Mouse (Mus musculus): ENCODE results near the gene Krtap4-1. TPM values are rescaled to one million over a fixed set of nuclear protein-coding genes. Genes with fewer than 3 reads are reported as not detected.

Krtap4-1 gene
- not detected for polyA plus RNA-seq (2014; fragmentation: Illumina TruSeq; extraction: RNeasy Lipid Tissue Mini Kit (QIAGEN cat#74804); ENCODE audit: insufficient read depth, low read depth, low replicate concordance)

GRCm38 (mm10) chr11:99628138-99628537 is at the start of gene Krtap4-1:
Gene Krtap4-1, minus strand, starts transcription at chr11:99628238.

GRCm38 (mm10) chr11:99665860-99666259 is 37.8 kb upstream of the Krtap4-1 start, which contains the start of gene Krtap4-6:
Gene Krtap4-6, minus strand, starts transcription at chr11:99665960.

GRCm38 (mm10) chr11:99658467-99659010 is 30.5 kb upstream of the Krtap4-1 start, which contains the start of gene Gm11563:
Gene Gm11563, minus strand, starts transcription at chr11:99658960.

GRCm38 (mm10) chr11:99650136-99650535 is 22.1 kb upstream of the Krtap4-1 start, which contains the start of gene Gm11555:
Gene Gm11555, minus strand, starts transcription at chr11:99650236.

GRCm38 (mm10) chr11:99643635-99644139 is 15.6 kb upstream of the Krtap4-1 start, which contains the start of gene Krtap4-7:
Gene Krtap4-7, minus strand, starts transcription at chr11:99644089.

GRCm38 (mm10) chr11:99634653-99635134 is 6.7 kb upstream of the Krtap4-1 start, which contains the start of gene Krtap4-2:
Gene Krtap4-2, minus strand, starts transcription at chr11:99635084.

GRCm38 (mm10) chr11:99620335-99620734 is 7.7 kb downstream of the Krtap4-1 start, which contains the start of gene Gm11562:
Gene Gm11562, minus strand, starts transcription at chr11:99620435.

GRCm38 (mm10) chr11:99614796-99615363 is 13.2 kb downstream of the Krtap4-1 start, which contains the start of gene Krtap2-4:
Gene Krtap2-4, minus strand, starts transcription at chr11:99614846.

GRCm38 (mm10) chr11:99610089-99610488 is 17.9 kb downstream of the Krtap4-1 start, which contains the start of gene Gm11937:
Gene Gm11937, minus strand, starts transcription at chr11:99610189.

GRCm38 (mm10) chr11:99603208-99603607 is 24.8 kb downstream of the Krtap4-1 start, which contains the start of gene Gm11938:
Gene Gm11938, minus strand, starts transcription at chr11:99603308.

GRCm38 (mm10) chr11:99597742-99598141 is 30.3 kb downstream of the Krtap4-1 start, which contains the start of gene Krtap9-3:
Gene Krtap9-3, minus strand, starts transcription at chr11:99598105.

GRCm38 (mm10) chr11:99590981-99591380 is 37.1 kb downstream of the Krtap4-1 start, which contains the start of gene Krtap1-3:
Gene Krtap1-3, minus strand, starts transcription at chr11:99591339.

GRCm38 (mm10) chr11:99583245-99583704 is 44.8 kb downstream of the Krtap4-1 start, which contains the start of gene Krtap1-4:
Gene Krtap1-4, minus strand, starts transcription at chr11:99583654.

GRCm38 (mm10) chr11:99580636-99581035 is 47.4 kb downstream of the Krtap4-1 start, which contains the start of gene Krtap1-5:
Gene Krtap1-5, minus strand, starts transcription at chr11:99581016.

Other genes starting within 250 kb of the Krtap4-1 start
- gene Krt10, start 238.9 kb downstream of the Krtap4-1 start, polyA plus RNA-seq (2014; fragmentation: Illumina TruSeq; extraction: RNeasy Lipid Tissue Mini Kit (QIAGEN cat#74804); ENCODE audit: insufficient read depth, low read depth, low replicate concordance): 7.6 TPM
- not detected for gene Krt12, start 206.0 kb downstream of the Krtap4-1 start, polyA plus RNA-seq (2014; fragmentation: Illumina TruSeq; extraction: RNeasy Lipid Tissue Mini Kit (QIAGEN cat#74804); ENCODE audit: insufficient read depth, low read depth, low replicate concordance)
- gene Krt20, start 190.1 kb downstream of the Krtap4-1 start, polyA plus RNA-seq (2014; fragmentation: Illumina TruSeq; extraction: RNeasy Lipid Tissue Mini Kit (QIAGEN cat#74804); ENCODE audit: insufficient read depth, low read depth, low replicate concordance): not detected
- gene Krt23, start 135.1 kb downstream of the Krtap4-1 start, polyA plus RNA-seq (2014; fragmentation: Illumina TruSeq; extraction: RNeasy Lipid Tissue Mini Kit (QIAGEN cat#74804); ENCODE audit: insufficient read depth, low read depth, low replicate concordance): 18.8 TPM
- gene Krt39, start 106.9 kb downstream of the Krtap4-1 start, polyA plus RNA-seq (2014; fragmentation: Illumina TruSeq; extraction: RNeasy Lipid Tissue Mini Kit (QIAGEN cat#74804); ENCODE audit: insufficient read depth, low read depth, low replicate concordance): not detected
- gene Krt40, start 85.1 kb downstream of the Krtap4-1 start, polyA plus RNA-seq (2014; fragmentation: Illumina TruSeq; extraction: RNeasy Lipid Tissue Mini Kit (QIAGEN cat#74804); ENCODE audit: insufficient read depth, low read depth, low replicate concordance): not detected
- not detected for gene Krtap3-3, start 77.4 kb downstream of the Krtap4-1 start, polyA plus RNA-seq (2014; fragmentation: Illumina TruSeq; extraction: RNeasy Lipid Tissue Mini Kit (QIAGEN cat#74804); ENCODE audit: insufficient read depth, low read depth, low replicate concordance)
- not detected for gene Krtap3-2, start 71.4 kb downstream of the Krtap4-1 start, polyA plus RNA-seq (2014; fragmentation: Illumina TruSeq; extraction: RNeasy Lipid Tissue Mini Kit (QIAGEN cat#74804); ENCODE audit: insufficient read depth, low read depth, low replicate concordance)
- not detected for gene Gm11939, start 68.8 kb downstream of the Krtap4-1 start, polyA plus RNA-seq (2014; fragmentation: Illumina TruSeq; extraction: RNeasy Lipid Tissue Mini Kit (QIAGEN cat#74804); ENCODE audit: insufficient read depth, low read depth, low replicate concordance)
- not detected for gene Krtap3-1, start 61.6 kb downstream of the Krtap4-1 start, polyA plus RNA-seq (2014; fragmentation: Illumina TruSeq; extraction: RNeasy Lipid Tissue Mini Kit (QIAGEN cat#74804); ENCODE audit: insufficient read depth, low read depth, low replicate concordance)
- gene Krtap1-5, start 47.2 kb downstream of the Krtap4-1 start, polyA plus RNA-seq (2014; fragmentation: Illumina TruSeq; extraction: RNeasy Lipid Tissue Mini Kit (QIAGEN cat#74804); ENCODE audit: insufficient read depth, low read depth, low replicate concordance): not detected
- not detected for gene Krtap1-4, start 44.6 kb downstream of the Krtap4-1 start, polyA plus RNA-seq (2014; fragmentation: Illumina TruSeq; extraction: RNeasy Lipid Tissue Mini Kit (QIAGEN cat#74804); ENCODE audit: insufficient read depth, low read depth, low replicate concordance)
- not detected for gene Krtap1-3, start 36.9 kb downstream of the Krtap4-1 start, polyA plus RNA-seq (2014; fragmentation: Illumina TruSeq; extraction: RNeasy Lipid Tissue Mini Kit (QIAGEN cat#74804); ENCODE audit: insufficient read depth, low read depth, low replicate concordance)
- not detected for gene Krtap9-3, start 30.1 kb downstream of the Krtap4-1 start, polyA plus RNA-seq (2014; fragmentation: Illumina TruSeq; extraction: RNeasy Lipid Tissue Mini Kit (QIAGEN cat#74804); ENCODE audit: insufficient read depth, low read depth, low replicate concordance)
- gene Gm11938, start 24.9 kb downstream of the Krtap4-1 start, polyA plus RNA-seq (2014; fragmentation: Illumina TruSeq; extraction: RNeasy Lipid Tissue Mini Kit (QIAGEN cat#74804); ENCODE audit: insufficient read depth, low read depth, low replicate concordance): not detected
- gene Gm11937, start 18.0 kb downstream of the Krtap4-1 start, polyA plus RNA-seq (2014; fragmentation: Illumina TruSeq; extraction: RNeasy Lipid Tissue Mini Kit (QIAGEN cat#74804); ENCODE audit: insufficient read depth, low read depth, low replicate concordance): not detected
- not detected for gene Krtap2-4, start 13.4 kb downstream of the Krtap4-1 start, polyA plus RNA-seq (2014; fragmentation: Illumina TruSeq; extraction: RNeasy Lipid Tissue Mini Kit (QIAGEN cat#74804); ENCODE audit: insufficient read depth, low read depth, low replicate concordance)
- not detected for gene Gm11562, start 7.8 kb downstream of the Krtap4-1 start, polyA plus RNA-seq (2014; fragmentation: Illumina TruSeq; extraction: RNeasy Lipid Tissue Mini Kit (QIAGEN cat#74804); ENCODE audit: insufficient read depth, low read depth, low replicate concordance)
- not detected for gene Krtap4-2, start 6.8 kb upstream of the Krtap4-1 start, polyA plus RNA-seq (2014; fragmentation: Illumina TruSeq; extraction: RNeasy Lipid Tissue Mini Kit (QIAGEN cat#74804); ENCODE audit: insufficient read depth, low read depth, low replicate concordance)
- not detected for gene Krtap4-7, start 15.9 kb upstream of the Krtap4-1 start, polyA plus RNA-seq (2014; fragmentation: Illumina TruSeq; extraction: RNeasy Lipid Tissue Mini Kit (QIAGEN cat#74804); ENCODE audit: insufficient read depth, low read depth, low replicate concordance)
- gene Gm11555, start 22.0 kb upstream of the Krtap4-1 start, polyA plus RNA-seq (2014; fragmentation: Illumina TruSeq; extraction: RNeasy Lipid Tissue Mini Kit (QIAGEN cat#74804); ENCODE audit: insufficient read depth, low read depth, low replicate concordance): not detected
- gene Gm11563, start 30.7 kb upstream of the Krtap4-1 start, polyA plus RNA-seq (2014; fragmentation: Illumina TruSeq; extraction: RNeasy Lipid Tissue Mini Kit (QIAGEN cat#74804); ENCODE audit: insufficient read depth, low read depth, low replicate concordance): not detected
- gene Krtap4-6, start 37.7 kb upstream of the Krtap4-1 start, polyA plus RNA-seq (2014; fragmentation: Illumina TruSeq; extraction: RNeasy Lipid Tissue Mini Kit (QIAGEN cat#74804); ENCODE audit: insufficient read depth, low read depth, low replicate concordance): not detected
- gene Gm14190, start 62.5 kb upstream of the Krtap4-1 start, polyA plus RNA-seq (2014; fragmentation: Illumina TruSeq; extraction: RNeasy Lipid Tissue Mini Kit (QIAGEN cat#74804); ENCODE audit: insufficient read depth, low read depth, low replicate concordance): not detected
- not detected for gene Gm14180, start 106.1 kb upstream of the Krtap4-1 start, polyA plus RNA-seq (2014; fragmentation: Illumina TruSeq; extraction: RNeasy Lipid Tissue Mini Kit (QIAGEN cat#74804); ENCODE audit: insufficient read depth, low read depth, low replicate concordance)
- not detected for gene Gm11595, start 144.7 kb upstream of the Krtap4-1 start, polyA plus RNA-seq (2014; fragmentation: Illumina TruSeq; extraction: RNeasy Lipid Tissue Mini Kit (QIAGEN cat#74804); ENCODE audit: insufficient read depth, low read depth, low replicate concordance)
- gene Krtap4-8, start 152.5 kb upstream of the Krtap4-1 start, polyA plus RNA-seq (2014; fragmentation: Illumina TruSeq; extraction: RNeasy Lipid Tissue Mini Kit (QIAGEN cat#74804); ENCODE audit: insufficient read depth, low read depth, low replicate concordance): not detected
- not detected for gene Krtap4-9, start 157.0 kb upstream of the Krtap4-1 start, polyA plus RNA-seq (2014; fragmentation: Illumina TruSeq; extraction: RNeasy Lipid Tissue Mini Kit (QIAGEN cat#74804); ENCODE audit: insufficient read depth, low read depth, low replicate concordance)
- not detected for gene Gm11596, start 165.2 kb upstream of the Krtap4-1 start, polyA plus RNA-seq (2014; fragmentation: Illumina TruSeq; extraction: RNeasy Lipid Tissue Mini Kit (QIAGEN cat#74804); ENCODE audit: insufficient read depth, low read depth, low replicate concordance)
- not detected for gene Gm11569, start 170.7 kb upstream of the Krtap4-1 start, polyA plus RNA-seq (2014; fragmentation: Illumina TruSeq; extraction: RNeasy Lipid Tissue Mini Kit (QIAGEN cat#74804); ENCODE audit: insufficient read depth, low read depth, low replicate concordance)
- gene Gm11554, start 176.2 kb upstream of the Krtap4-1 start, polyA plus RNA-seq (2014; fragmentation: Illumina TruSeq; extraction: RNeasy Lipid Tissue Mini Kit (QIAGEN cat#74804); ENCODE audit: insufficient read depth, low read depth, low replicate concordance): not detected
- not detected for gene Krtap4-13, start 181.7 kb upstream of the Krtap4-1 start, polyA plus RNA-seq (2014; fragmentation: Illumina TruSeq; extraction: RNeasy Lipid Tissue Mini Kit (QIAGEN cat#74804); ENCODE audit: insufficient read depth, low read depth, low replicate concordance)
- gene Gm11564, start 187.4 kb upstream of the Krtap4-1 start, polyA plus RNA-seq (2014; fragmentation: Illumina TruSeq; extraction: RNeasy Lipid Tissue Mini Kit (QIAGEN cat#74804); ENCODE audit: insufficient read depth, low read depth, low replicate concordance): not detected
- not detected for gene 2300003K06Rik, start 209.8 kb upstream of the Krtap4-1 start, polyA plus RNA-seq (2014; fragmentation: Illumina TruSeq; extraction: RNeasy Lipid Tissue Mini Kit (QIAGEN cat#74804); ENCODE audit: insufficient read depth, low read depth, low replicate concordance)
- gene Krtap4-16, start 223.4 kb upstream of the Krtap4-1 start, polyA plus RNA-seq (2014; fragmentation: Illumina TruSeq; extraction: RNeasy Lipid Tissue Mini Kit (QIAGEN cat#74804); ENCODE audit: insufficient read depth, low read depth, low replicate concordance): not detected
- not detected for gene Gm11568, start 229.7 kb upstream of the Krtap4-1 start, polyA plus RNA-seq (2014; fragmentation: Illumina TruSeq; extraction: RNeasy Lipid Tissue Mini Kit (QIAGEN cat#74804); ENCODE audit: insufficient read depth, low read depth, low replicate concordance)
- not detected for gene Gm11559, start 236.2 kb upstream of the Krtap4-1 start, polyA plus RNA-seq (2014; fragmentation: Illumina TruSeq; extraction: RNeasy Lipid Tissue Mini Kit (QIAGEN cat#74804); ENCODE audit: insufficient read depth, low read depth, low replicate concordance)
- not detected for gene Krtap9-1, start 245.2 kb upstream of the Krtap4-1 start, polyA plus RNA-seq (2014; fragmentation: Illumina TruSeq; extraction: RNeasy Lipid Tissue Mini Kit (QIAGEN cat#74804); ENCODE audit: insufficient read depth, low read depth, low replicate concordance)